Mouse (Mus musculus): Measurements from ENCODE around the gene 1700019N19Rik. TPM values are rescaled to one million over a fixed set of nuclear protein-coding genes. Genes with fewer than 3 reads are reported as not detected.

The 1700019N19Rik gene
- polyA plus RNA-seq, 1 experiment from 2014 or later = not detected

- Histone ChIP-seq H3K27me3 (ENCODE audit: poor library complexity, severe bottlenecking) (no peaks in the 10 kb centered on the region), H3K4me3 (no peak overlapping the region), H3K27ac (no peak overlapping the region), H3K9me3 (no peaks in the 10 kb centered on the region), H3K4me1 (peaks cover 6% of the 10 kb centered on the region; the same call in 1 of the 2 replicates), H3K36me3 (replicated peaks) (no peaks in the 10 kb centered on the region)
- DNase-seq (ENCODE audit: extremely low spot score, low spot score) = no peak
- WGBS = 89% methylated on average over 4 of the region's 4 CpGs
Measured at GRCm38 (mm10) chr19:58742711-58743110, 51.5 kb downstream of the 1700019N19Rik start.

- no peak for DNase-seq (ENCODE audit: extremely low spot score, low spot score)
- H3K4me1 ChIP-seq = peaks cover 6% of the 10 kb centered on the region; the same call in 1 of the 2 replicates
- no peak overlapping the region for H3K4me3 ChIP-seq
- H3K27me3 ChIP-seq (ENCODE audit: poor library complexity, severe bottlenecking) = no peaks in the 10 kb centered on the region
- H3K27ac ChIP-seq = no peak overlapping the region
- WGBS = 87% methylated on average over 6 of the region's 6 CpGs
- H3K36me3 ChIP-seq (replicated peaks) = no peaks in the 10 kb centered on the region
- H3K9me3 ChIP-seq = no peaks in the 10 kb centered on the region
Measured at GRCm38 (mm10) chr19:58741036-58741435, 53.2 kb downstream of the 1700019N19Rik start.

GRCm38 (mm10) chr19:58738111-58738510 is 56.1 kb downstream of the 1700019N19Rik start:
- WGBS = 95% methylated on average over 4 of the region's 4 CpGs
- H3K27me3 ChIP-seq (ENCODE audit: poor library complexity, severe bottlenecking) = no peaks in the 10 kb centered on the region
- no peak for DNase-seq (ENCODE audit: extremely low spot score, low spot score)

More at GRCm38 (mm10) chr19:58738111-58738510, 56.1 kb downstream of the 1700019N19Rik start:
- no peak overlapping the region for H3K27ac ChIP-seq
- H3K4me1 ChIP-seq = peaks cover 6% of the 10 kb centered on the region; the same call in 1 of the 2 replicates
- H3K36me3 ChIP-seq (replicated peaks) = no peaks in the 10 kb centered on the region
- no peak overlapping the region for H3K4me3 ChIP-seq
- no peaks in the 10 kb centered on the region for H3K9me3 ChIP-seq

Other genes with a start within 250 kb of the 1700019N19Rik start
- not detected in 2 replicates for gene Pnlip, start 142.0 kb downstream of the 1700019N19Rik start, polyA plus RNA-seq (2016; fragmentation: Nextera tagmentation; extraction: Ambion mirVana)
- gene Pnliprp1, start 65.6 kb downstream of the 1700019N19Rik start, polyA plus RNA-seq (2016; fragmentation: Nextera tagmentation; extraction: Ambion mirVana) = not detected in 2 replicates
- 0.12 and 0.24 TPM in 2 replicates for gene Pnliprp2, start 34.7 kb downstream of the 1700019N19Rik start, polyA plus RNA-seq (2016; fragmentation: Nextera tagmentation; extraction: Ambion mirVana)
- gene Eno4, start 149.0 kb upstream of the 1700019N19Rik start, polyA plus RNA-seq (2016; fragmentation: Nextera tagmentation; extraction: Ambion mirVana) = 1.3 and 1.4 TPM in 2 replicates
- 5.7 and 7.2 TPM in 2 replicates for gene Hspa12a, start 149.2 kb upstream of the 1700019N19Rik start, polyA plus RNA-seq (2016; fragmentation: Nextera tagmentation; extraction: Ambion mirVana)

Data from forebrain, embryonic 10.5 days (tissue).